Mouse (Mus musculus): ENCODE measurements around the gene Elf5. TPM values are rescaled to one million over a fixed set of nuclear protein-coding genes. Genes with fewer than 3 reads are reported as not detected.

Gene Elf5
- polyA plus RNA-seq, 1 experiment from 2014 or later: 2.6 TPM

- H3K9me3 ChIP-seq (ENCODE audit: control insufficient read depth, low read length): no peaks in the 10 kb centered on the region
- peaks cover 5% of the 10 kb centered on the region; the same call in 1 of the 2 replicates for H3K4me1 ChIP-seq (ENCODE audit: control insufficient read depth, insufficient read depth, low read length)
- ATAC-seq (ENCODE audit: low read depth): peak; percentile 69; the same call in 1 of the 2 replicates
- WGBS: 7% methylated on average over 12 of the region's 12 CpGs
- peak; percentile 92 for DNase-seq (ENCODE audit: low spot score)
- no peak overlapping the region for H3K27ac ChIP-seq (replicated peaks; ENCODE audit: low read depth, low read length)
- peak overlapping the region; percentile 40 for H3K4me2 ChIP-seq (ENCODE audit: low read depth, low read length)
- no peak overlapping the region; the same call in 1 of the 2 replicates for H3K9ac ChIP-seq (ENCODE audit: low read depth, low read length)
- no peak overlapping the region for H3K4me3 ChIP-seq (ENCODE audit: low read depth, low read length)
- H3K36me3 ChIP-seq (ENCODE audit: control insufficient read depth, insufficient read depth, low read length): no peaks in the 10 kb centered on the region
- no peaks in the 10 kb centered on the region for H3K27me3 ChIP-seq (replicated peaks; ENCODE audit: control insufficient read depth, insufficient read depth, low read length)
Measured at GRCm38 (mm10) chr2:103439710-103440109, 28.2 kb downstream of the Elf5 start.

GRCm38 (mm10) chr2:103445776-103446175, 34.3 kb downstream of the Elf5 start:
- Histone ChIP-seq H3K36me3 (ENCODE audit: control insufficient read depth, insufficient read depth, low read length) (no peaks in the 10 kb centered on the region), H3K9ac (ENCODE audit: low read depth, low read length) (no peak overlapping the region), H3K9me3 (ENCODE audit: control insufficient read depth, low read length) (no peaks in the 10 kb centered on the region), H3K4me1 (ENCODE audit: control insufficient read depth, insufficient read depth, low read length) (no peaks in the 10 kb centered on the region), H3K4me3 (ENCODE audit: low read depth, low read length) (no peak overlapping the region), H3K27ac (replicated peaks; ENCODE audit: low read depth, low read length) (no peak overlapping the region), H3K27me3 (replicated peaks; ENCODE audit: control insufficient read depth, insufficient read depth, low read length) (no peaks in the 10 kb centered on the region), H3K4me2 (ENCODE audit: low read depth, low read length) (no peak overlapping the region)
- DNase-seq (ENCODE audit: low spot score) (peak; percentile 39), ATAC-seq (ENCODE audit: low read depth) (no peak; the same call in 1 of the 2 replicates)
- WGBS: 67% methylated on average over 6 of the region's 6 CpGs

- DNase-seq (ENCODE audit: low spot score): no peak
- Histone ChIP-seq H3K9me3 (ENCODE audit: control insufficient read depth, low read length) (no peaks in the 10 kb centered on the region), H3K9ac (ENCODE audit: low read depth, low read length) (no peak overlapping the region), H3K27ac (replicated peaks; ENCODE audit: low read depth, low read length) (no peak overlapping the region), H3K4me3 (ENCODE audit: low read depth, low read length) (no peak overlapping the region), H3K36me3 (ENCODE audit: control insufficient read depth, insufficient read depth, low read length) (no peaks in the 10 kb centered on the region), H3K27me3 (replicated peaks; ENCODE audit: control insufficient read depth, insufficient read depth, low read length) (no peaks in the 10 kb centered on the region), H3K4me1 (ENCODE audit: control insufficient read depth, insufficient read depth, low read length) (no peaks in the 10 kb centered on the region), H3K4me2 (ENCODE audit: low read depth, low read length) (no peak overlapping the region)
- no peak for ATAC-seq (ENCODE audit: low read depth)
- 79% methylated on average over 6 of the region's 6 CpGs for WGBS
Measured at GRCm38 (mm10) chr2:103446326-103446725, 34.8 kb downstream of the Elf5 start.

- peaks cover 16% of the 10 kb centered on the region for H3K36me3 ChIP-seq (ENCODE audit: control insufficient read depth, insufficient read depth, low read length)
- no peaks in the 10 kb centered on the region for H3K9me3 ChIP-seq (ENCODE audit: control insufficient read depth, low read length)
- ATAC-seq (ENCODE audit: low read depth) (peak; percentile 75; the same call in 1 of the 2 replicates), DNase-seq (ENCODE audit: low spot score) (peak; percentile 34)
- no peaks in the 10 kb centered on the region for H3K4me1 ChIP-seq (ENCODE audit: control insufficient read depth, insufficient read depth, low read length)
- H3K27ac ChIP-seq (replicated peaks; ENCODE audit: low read depth, low read length): no peak overlapping the region
- H3K9ac ChIP-seq (ENCODE audit: low read depth, low read length): no peak overlapping the region
- H3K27me3 ChIP-seq (replicated peaks; ENCODE audit: control insufficient read depth, insufficient read depth, low read length): no peaks in the 10 kb centered on the region
- H3K4me3 ChIP-seq (ENCODE audit: low read depth, low read length): no peak overlapping the region
- H3K4me2 ChIP-seq (ENCODE audit: low read depth, low read length): no peak overlapping the region
- WGBS: 57% methylated on average over 14 of the region's 14 CpGs
Measured at GRCm38 (mm10) chr2:103448947-103449560, 37.6 kb downstream of the Elf5 start.

- H3K9me3 ChIP-seq (ENCODE audit: control insufficient read depth, low read length): no peaks in the 10 kb centered on the region
- ATAC-seq (ENCODE audit: low read depth): no peak
- WGBS: 72% methylated on average over 7 of the region's 7 CpGs
Measured at GRCm38 (mm10) chr2:103449813-103450212, 38.3 kb downstream of the Elf5 start.

GRCm38 (mm10) chr2:103450267-103450666, 38.8 kb downstream of the Elf5 start:
- H3K27me3 ChIP-seq (replicated peaks; ENCODE audit: control insufficient read depth, insufficient read depth, low read length): no peaks in the 10 kb centered on the region
- H3K9ac ChIP-seq (ENCODE audit: low read depth, low read length): no peak overlapping the region
- WGBS: 88% methylated on average over 8 of the region's 8 CpGs
- no peaks in the 10 kb centered on the region for H3K4me1 ChIP-seq (ENCODE audit: control insufficient read depth, insufficient read depth, low read length)
- peaks cover 28% of the 10 kb centered on the region for H3K36me3 ChIP-seq (ENCODE audit: control insufficient read depth, insufficient read depth, low read length)
- H3K9me3 ChIP-seq (ENCODE audit: control insufficient read depth, low read length): no peaks in the 10 kb centered on the region
- H3K4me3 ChIP-seq (ENCODE audit: low read depth, low read length): no peak overlapping the region
- H3K27ac ChIP-seq (replicated peaks; ENCODE audit: low read depth, low read length): no peak overlapping the region
- H3K4me2 ChIP-seq (ENCODE audit: low read depth, low read length): no peak overlapping the region
- DNase-seq (ENCODE audit: low spot score): no peak
- no peak for ATAC-seq (ENCODE audit: low read depth)

More at GRCm38 (mm10) chr2:103449813-103450212, 38.3 kb downstream of the Elf5 start:
- Histone ChIP-seq H3K27ac (replicated peaks; ENCODE audit: low read depth, low read length) (no peak overlapping the region), H3K9ac (ENCODE audit: low read depth, low read length) (no peak overlapping the region), H3K4me1 (ENCODE audit: control insufficient read depth, insufficient read depth, low read length) (no peaks in the 10 kb centered on the region), H3K4me2 (ENCODE audit: low read depth, low read length) (no peak overlapping the region), H3K27me3 (replicated peaks; ENCODE audit: control insufficient read depth, insufficient read depth, low read length) (no peaks in the 10 kb centered on the region), H3K36me3 (ENCODE audit: control insufficient read depth, insufficient read depth, low read length) (peaks cover 23% of the 10 kb centered on the region), H3K4me3 (ENCODE audit: low read depth, low read length) (no peak overlapping the region)
- no peak for DNase-seq (ENCODE audit: low spot score)

- Histone ChIP-seq H3K9ac (ENCODE audit: low read depth, low read length) (no peak overlapping the region), H3K4me3 (ENCODE audit: low read depth, low read length) (no peak overlapping the region), H3K27me3 (replicated peaks; ENCODE audit: control insufficient read depth, insufficient read depth, low read length) (no peaks in the 10 kb centered on the region), H3K9me3 (ENCODE audit: control insufficient read depth, low read length) (no peaks in the 10 kb centered on the region), H3K27ac (replicated peaks; ENCODE audit: low read depth, low read length) (no peak overlapping the region), H3K4me1 (ENCODE audit: control insufficient read depth, insufficient read depth, low read length) (no peaks in the 10 kb centered on the region), H3K4me2 (ENCODE audit: low read depth, low read length) (no peak overlapping the region), H3K36me3 (ENCODE audit: control insufficient read depth, insufficient read depth, low read length) (peaks cover 44% of the 10 kb centered on the region)
- 89% methylated on average over 5 of the region's 5 CpGs for whole genome bisulfite sequencing
- DNase-seq (ENCODE audit: low spot score) (no peak), ATAC-seq (ENCODE audit: low read depth) (no peak)
Measured at GRCm38 (mm10) chr2:103452550-103452949, 41.1 kb downstream of the Elf5 start.

GRCm38 (mm10) chr2:103455748-103456147, 44.3 kb downstream of the Elf5 start:
- Histone ChIP-seq H3K27me3 (replicated peaks; ENCODE audit: control insufficient read depth, insufficient read depth, low read length) (no peaks in the 10 kb centered on the region), H3K4me1 (ENCODE audit: control insufficient read depth, insufficient read depth, low read length) (no peaks in the 10 kb centered on the region), H3K4me2 (ENCODE audit: low read depth, low read length) (no peak overlapping the region), H3K4me3 (ENCODE audit: low read depth, low read length) (no peak overlapping the region), H3K9ac (ENCODE audit: low read depth, low read length) (no peak overlapping the region), H3K27ac (replicated peaks; ENCODE audit: low read depth, low read length) (no peak overlapping the region), H3K9me3 (ENCODE audit: control insufficient read depth, low read length) (no peaks in the 10 kb centered on the region), H3K36me3 (ENCODE audit: control insufficient read depth, insufficient read depth, low read length) (peaks cover 72% of the 10 kb centered on the region)
- no peak for DNase-seq (ENCODE audit: low spot score)
- no peak for ATAC-seq (ENCODE audit: low read depth)
- 95% methylated on average over 7 of the region's 7 CpGs for WGBS

GRCm38 (mm10) chr2:103456646-103457045, 45.2 kb downstream of the Elf5 start:
- no peak overlapping the region for H3K4me2 ChIP-seq (ENCODE audit: low read depth, low read length)
- H3K9ac ChIP-seq (ENCODE audit: low read depth, low read length): no peak overlapping the region
- DNase-seq (ENCODE audit: low spot score) (peak; percentile 76), ATAC-seq (ENCODE audit: low read depth) (no peak)
- H3K27me3 ChIP-seq (replicated peaks; ENCODE audit: control insufficient read depth, insufficient read depth, low read length): no peaks in the 10 kb centered on the region
- 22% methylated on average over 10 of the region's 10 CpGs for WGBS
- peaks cover 72% of the 10 kb centered on the region for H3K36me3 ChIP-seq (ENCODE audit: control insufficient read depth, insufficient read depth, low read length)
- H3K4me1 ChIP-seq (ENCODE audit: control insufficient read depth, insufficient read depth, low read length): peaks cover 5% of the 10 kb centered on the region; the same call in 1 of the 2 replicates
- no peak overlapping the region for H3K27ac ChIP-seq (replicated peaks; ENCODE audit: low read depth, low read length)
- no peaks in the 10 kb centered on the region for H3K9me3 ChIP-seq (ENCODE audit: control insufficient read depth, low read length)
- H3K4me3 ChIP-seq (ENCODE audit: low read depth, low read length): no peak overlapping the region

Data from embryonic facial prominence, embryonic 14.5 days (tissue).